Mouse (Mus musculus): Measurements from ENCODE around the gene Cyp27b1. TPM values are rescaled to one million over a fixed set of nuclear protein-coding genes. Genes with fewer than 3 reads are reported as not detected.
A peak's percentile ranks its signal among the peaks of the same experiment; 100 is the strongest.
"Not testable (repeated sequence)": the region's sequence is repeated elsewhere in the genome, so short reads cannot be mapped to it uniquely, and the experiment has no call there.

Cyp27b1 gene
- total RNA-seq, 2 experiments from 2014 or later: 0.27 to 0.30 TPM

DNA sequence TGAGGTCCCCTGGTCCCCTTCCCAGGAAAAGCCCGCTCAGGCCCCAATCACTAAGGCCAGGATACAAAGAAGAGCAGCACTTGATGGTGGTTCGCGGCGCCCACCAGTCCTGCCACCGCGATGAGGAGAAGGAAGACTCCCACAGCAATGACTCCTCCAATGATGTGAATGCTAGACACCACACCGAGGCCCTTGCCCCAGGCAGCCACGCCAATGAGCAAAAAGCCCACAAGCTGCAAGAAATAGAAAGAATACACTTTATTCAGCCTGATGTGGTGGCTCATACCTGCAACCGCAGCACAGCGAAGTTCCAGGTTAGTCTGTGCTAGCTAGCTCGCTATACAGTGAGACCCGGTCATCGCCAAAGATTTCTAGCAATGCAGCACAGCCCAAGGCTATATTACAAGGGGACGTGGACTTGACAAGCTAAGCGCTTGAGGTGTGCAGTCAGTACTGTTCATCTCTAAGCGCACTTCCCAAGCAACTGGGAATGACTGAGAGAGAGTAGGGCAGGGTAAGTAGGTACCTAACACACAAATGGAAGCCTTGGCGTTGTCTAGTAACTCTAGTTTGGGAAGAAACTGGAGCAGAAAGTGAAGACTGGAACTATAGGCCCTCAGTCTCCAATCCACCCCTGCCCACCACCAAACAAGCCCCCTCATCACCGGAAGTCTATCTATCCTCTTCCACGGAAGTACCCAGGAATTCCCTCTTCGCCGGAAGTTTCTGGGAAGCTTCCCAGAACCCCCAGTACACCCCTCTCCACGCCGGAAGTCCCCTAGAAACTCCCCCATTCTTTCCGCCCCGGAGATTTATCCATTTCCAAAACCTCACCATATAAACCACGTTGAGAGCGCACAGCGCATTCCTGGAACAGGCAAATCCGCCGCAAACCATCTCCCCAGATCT lies 21.5 kb downstream of the Cyp27b1 start:
- DNase-seq: no peak

GRCm38 (mm10) chr10:127070190-127071121 lies 22.4 kb downstream of the Cyp27b1 start, which contains the start of gene Tspan31:
Gene Tspan31, minus strand, starts transcription at chr10:127070264.
- peak; percentile 92 for DNase-seq

- DNase-seq: no peak
Measured at GRCm38 (mm10) chr10:127071203-127071602, 23.2 kb downstream of the Cyp27b1 start.

- DNase-seq: not testable (repeated sequence)
Measured at GRCm38 (mm10) chr10:127072270-127072669, 24.2 kb downstream of the Cyp27b1 start.

DNA sequence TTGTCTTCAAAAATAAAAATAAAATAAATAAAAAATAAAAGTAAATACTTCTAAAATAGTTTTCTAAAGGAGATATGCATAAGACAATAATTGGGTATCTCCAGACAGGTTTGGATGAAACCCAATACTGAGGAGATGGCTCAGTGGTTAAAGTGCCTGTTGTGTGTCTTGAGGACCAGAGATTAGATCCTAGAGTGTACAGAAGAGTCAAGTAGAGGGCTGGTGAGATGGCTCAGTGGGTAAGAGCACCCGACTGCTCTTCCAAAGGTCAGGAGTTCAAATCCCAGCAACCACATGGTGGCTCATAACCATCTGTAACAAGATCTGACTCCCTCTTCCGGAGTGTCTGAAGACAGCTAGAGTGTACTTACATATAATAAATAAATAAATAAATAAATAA lies 24.9 kb downstream of the Cyp27b1 start:
- not testable (repeated sequence) for DNase-seq

DNA sequence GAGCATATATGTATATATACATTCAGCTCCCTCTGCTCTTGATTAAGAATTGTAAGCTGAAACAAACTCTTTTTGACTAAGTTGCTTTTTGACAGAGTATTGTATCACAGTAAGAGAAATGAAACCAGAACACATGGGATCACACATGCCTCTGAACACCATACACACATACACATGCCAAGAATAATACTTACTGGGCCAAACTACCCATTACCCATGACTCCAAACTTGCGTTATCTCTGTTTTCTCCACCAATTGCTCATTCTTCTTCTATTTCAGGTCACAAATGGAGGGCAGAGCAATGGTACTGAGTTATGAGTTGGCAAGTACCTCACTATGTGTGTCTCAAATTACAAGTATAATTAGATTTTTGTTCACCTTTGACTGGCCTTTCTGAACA lies 25.9 kb downstream of the Cyp27b1 start:
- DNase-seq: no peak

DNA sequence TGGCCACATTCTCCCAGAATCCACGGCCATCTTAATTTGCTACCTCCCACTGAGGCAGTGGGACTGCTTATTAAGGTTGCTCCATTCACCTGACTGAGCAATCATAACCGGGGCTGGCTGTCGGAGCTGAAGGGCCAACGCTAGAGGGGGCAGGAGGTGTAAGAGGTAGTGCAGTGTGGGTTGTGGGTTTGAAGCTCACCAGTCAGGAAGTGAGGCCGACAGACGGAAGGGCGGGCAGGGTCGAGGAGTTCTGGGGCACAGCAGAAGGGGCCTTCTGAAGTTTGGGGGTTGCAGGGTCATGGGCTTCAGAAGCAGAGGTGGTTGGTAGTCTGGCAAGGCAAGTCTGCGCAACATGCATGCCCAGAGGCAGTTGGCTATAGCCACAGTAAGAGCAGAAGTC lies 27.0 kb downstream of the Cyp27b1 start, which contains the start of gene Agap2:
TSS of gene Agap2 (plus strand) at position 205 of the 400 bp plus-strand sequence.
- DNase-seq: no peak

DNA sequence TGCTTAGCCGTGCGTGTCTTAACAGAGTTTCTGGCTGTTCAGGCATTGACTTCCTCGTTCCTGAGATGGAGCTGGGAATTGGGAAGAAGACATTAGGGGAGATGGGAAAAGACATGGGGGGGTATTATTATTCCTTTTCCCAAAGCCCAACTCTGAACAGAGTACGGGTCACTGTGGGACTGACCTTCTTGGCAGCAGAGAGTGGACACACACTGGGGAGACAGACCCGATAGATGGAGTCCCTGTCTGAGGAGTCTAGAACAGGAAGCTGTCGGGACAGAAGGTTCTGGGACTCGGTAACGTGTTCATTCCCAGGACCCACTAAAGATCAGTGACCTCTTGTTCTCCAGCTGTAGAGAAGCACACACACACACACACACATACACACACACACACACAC lies 27.6 kb downstream of the Cyp27b1 start:
- DNase-seq: no peak

GRCm38 (mm10) chr10:127076082-127076481 lies 28.0 kb downstream of the Cyp27b1 start:
- DNase-seq: no peak

DNA sequence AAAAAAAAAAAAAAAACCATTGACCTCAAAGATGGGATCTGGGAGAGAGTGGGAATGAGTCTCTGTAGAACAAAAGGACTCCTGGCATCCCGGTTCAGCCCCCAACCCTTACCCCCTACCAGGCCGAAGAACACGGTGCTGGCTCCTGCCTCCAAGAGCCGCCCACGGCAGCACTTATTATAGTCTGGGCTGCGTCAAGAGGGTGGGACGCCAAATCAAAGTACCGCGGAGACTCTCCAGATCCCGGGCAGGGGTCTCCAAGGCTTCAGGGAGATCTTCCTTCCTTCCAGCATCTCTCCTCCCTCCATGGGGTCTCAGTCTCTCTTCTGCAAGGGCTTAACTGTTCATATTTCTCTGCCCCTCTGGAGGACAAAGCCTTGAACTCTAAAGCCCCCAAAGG lies 29.5 kb downstream of the Cyp27b1 start:
- no peak for DNase-seq

DNA sequence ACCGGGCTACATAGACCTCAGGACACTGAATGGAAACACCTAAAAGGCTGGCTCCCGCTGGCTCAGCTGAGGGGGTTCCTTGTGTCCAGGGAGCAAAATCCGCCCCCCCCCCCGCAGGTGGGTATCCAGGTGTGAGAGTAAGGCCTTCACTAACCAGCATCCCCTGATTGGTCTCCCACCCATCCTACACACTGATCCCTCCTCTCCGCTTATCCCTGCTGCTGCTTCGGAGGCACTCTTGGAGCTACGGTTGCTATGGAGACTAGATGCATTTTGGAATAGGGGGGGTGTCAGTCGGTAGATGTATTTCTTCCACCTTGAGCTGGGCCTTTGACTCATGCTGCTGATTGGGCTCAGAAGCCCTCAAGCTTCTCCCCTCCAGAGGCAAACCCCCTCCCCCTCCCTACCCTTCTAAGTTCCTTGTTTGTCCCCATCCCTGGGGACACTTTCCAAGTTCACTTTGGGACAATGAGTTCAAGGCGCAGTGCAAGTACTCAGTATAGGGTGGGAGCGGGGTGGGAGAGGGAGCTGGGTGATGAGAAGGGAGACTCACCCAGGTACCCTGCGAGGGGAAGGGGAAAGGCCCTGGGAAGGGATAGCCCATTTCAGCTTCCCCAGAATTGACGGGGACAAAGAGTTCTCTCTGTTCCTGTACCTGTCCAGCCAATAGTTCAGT lies 30.1 kb downstream of the Cyp27b1 start:
- no peak for DNase-seq

DNA sequence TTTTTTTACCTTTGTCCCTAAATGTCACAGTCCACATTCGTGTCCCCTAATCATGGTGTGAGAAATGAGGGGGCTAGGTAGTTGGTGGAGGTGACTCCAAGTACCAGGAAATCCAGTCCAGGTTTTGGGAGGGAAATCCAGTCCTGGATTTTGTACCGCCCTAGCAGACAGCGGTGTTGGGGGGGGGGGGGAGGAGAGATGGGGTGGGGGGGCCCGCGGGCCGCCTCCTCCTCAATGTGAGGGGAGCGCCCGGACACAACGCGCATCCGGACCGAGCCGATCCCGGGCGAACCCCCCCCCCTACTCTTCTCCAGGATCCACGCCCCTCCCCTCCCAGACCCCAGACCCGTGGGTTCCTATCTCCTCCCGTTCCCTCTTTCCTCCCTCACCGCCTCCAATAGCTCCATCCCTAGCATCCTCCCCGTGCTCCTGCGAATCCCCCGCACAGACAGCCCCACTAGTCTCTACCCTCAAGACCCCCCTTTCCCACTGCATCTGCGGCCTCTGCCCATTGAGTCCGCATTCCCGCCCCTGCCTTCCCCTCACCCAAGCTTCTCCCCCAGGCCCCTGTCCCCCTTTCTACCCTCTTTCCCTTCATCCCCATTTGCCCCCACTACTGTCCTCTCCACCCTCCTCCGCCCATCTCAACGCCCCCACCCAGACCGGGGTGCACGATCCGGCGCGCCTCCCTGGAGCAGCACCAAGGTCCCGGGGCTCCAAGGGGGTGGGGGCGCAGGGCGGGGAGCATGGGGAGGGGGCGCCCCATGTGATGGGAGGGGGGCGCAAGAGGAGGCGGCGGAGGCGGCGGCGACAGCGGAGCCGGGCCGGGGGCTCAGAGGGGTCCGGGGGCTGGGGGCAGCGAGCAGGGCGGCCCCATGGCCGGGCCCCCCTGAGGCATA lies 30.9 kb downstream of the Cyp27b1 start:
- DNase-seq: peak; percentile 58

DNA sequence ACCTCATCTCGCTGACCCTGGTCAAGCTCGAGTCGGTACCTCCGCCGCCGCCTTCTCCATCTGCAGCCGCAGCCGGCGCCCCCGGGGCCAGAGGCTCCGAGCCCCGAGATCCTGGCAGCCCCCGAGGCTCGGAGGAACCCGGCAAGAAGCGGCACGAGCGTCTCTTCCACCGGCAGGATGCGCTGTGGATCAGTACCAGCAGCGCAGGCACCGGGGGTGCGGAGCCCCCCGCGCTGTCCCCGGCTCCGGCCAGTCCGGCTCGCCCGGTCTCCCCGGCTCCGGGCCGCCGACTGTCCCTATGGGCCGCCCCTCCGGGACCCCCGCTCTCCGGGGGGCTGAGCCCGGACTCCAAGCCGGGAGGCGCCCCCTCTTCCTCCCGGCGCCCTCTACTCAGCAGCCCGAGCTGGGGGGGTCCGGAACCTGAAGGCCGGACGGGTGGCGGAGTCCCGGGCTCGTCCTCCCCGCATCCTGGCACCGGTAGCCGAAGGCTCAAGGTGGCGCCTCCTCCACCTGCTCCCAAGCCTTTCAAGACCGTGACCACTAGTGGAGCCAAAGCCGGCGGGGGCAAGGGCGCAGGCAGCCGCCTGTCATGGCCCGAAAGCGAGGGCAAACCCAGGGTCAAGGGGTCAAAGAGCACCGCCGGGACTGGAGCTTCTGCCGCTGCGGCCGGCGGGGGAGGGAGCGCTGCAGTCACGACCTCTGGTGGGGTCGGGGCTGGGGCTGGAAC lies 31.8 kb downstream of the Cyp27b1 start:
- no peak for DNase-seq

DNA sequence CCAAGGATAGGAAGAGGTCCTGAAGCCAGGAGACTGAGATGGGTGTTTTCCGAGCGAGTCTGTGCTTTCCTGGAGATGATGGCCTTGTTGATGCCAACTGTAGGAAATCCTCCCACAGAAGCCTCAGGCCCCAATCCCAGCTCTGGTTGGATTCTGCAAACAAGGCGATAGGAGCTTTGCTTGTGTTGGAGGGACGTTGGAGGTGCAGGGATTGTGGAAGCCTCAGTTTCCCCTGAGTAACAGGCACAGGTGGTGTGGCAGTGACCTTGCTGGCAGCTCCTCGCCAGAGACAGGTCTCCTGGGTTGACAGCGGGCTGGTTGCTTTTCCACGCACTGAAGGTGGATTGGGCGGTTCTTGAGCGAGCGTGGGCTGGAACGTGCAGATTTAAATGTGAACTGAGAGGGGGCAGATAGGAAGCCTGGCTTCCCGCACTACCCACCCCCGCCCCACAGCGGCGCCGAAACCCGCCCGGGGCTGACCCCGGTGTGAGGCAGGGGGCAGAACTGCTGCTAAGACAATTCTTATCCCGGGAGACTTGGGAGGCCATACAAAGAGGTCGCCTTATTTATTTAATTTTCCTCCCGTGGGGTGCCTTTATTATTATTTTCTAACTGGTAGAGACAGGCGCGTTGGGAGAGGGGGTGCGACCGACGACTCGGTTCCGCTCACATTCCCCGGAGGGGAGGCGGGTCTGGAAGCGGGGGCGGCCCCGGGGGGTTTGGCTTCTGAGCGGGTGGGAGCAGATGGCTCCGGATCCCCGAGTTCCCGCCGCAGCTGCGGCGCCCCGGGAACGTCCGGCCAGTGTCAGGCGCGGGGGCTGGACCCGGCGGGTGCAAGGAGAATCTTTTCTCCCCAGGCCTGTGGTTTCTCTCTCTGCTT lies 33.1 kb downstream of the Cyp27b1 start:
- DNase-seq: no peak

DNA sequence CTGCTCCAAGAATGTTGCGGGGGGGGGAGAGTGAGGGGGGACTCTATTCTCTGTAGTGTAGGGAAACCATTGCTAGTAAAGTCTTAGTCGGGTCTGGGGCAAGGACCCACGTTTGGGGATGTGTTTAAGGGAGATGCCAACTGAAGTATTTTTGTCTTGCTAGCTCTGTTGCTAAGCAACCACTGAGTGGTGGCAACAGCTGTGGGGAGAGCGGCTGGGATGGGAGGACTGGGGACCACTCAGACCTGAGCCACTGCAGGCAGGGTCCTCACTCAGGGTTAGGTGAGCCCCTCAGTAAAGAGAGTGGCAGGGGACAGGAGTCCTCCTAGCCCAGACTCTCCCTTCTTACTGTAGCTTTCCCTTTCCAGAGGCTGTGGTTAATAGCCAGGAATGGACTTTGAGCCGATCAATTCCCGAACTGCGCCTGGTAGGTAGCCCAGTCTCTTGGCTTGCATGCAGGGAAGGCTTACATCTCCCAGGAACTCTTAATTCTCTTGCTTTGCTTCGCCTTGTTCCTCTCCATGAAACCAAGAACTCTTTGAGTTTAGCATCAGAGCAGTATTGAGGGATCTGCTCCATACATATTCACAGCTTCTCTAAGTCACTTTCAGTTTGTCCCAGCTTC lies 34.1 kb downstream of the Cyp27b1 start:
- DNase-seq: no peak

- no peak for DNase-seq
Measured at GRCm38 (mm10) chr10:127083292-127083914, 35.4 kb downstream of the Cyp27b1 start.

DNA sequence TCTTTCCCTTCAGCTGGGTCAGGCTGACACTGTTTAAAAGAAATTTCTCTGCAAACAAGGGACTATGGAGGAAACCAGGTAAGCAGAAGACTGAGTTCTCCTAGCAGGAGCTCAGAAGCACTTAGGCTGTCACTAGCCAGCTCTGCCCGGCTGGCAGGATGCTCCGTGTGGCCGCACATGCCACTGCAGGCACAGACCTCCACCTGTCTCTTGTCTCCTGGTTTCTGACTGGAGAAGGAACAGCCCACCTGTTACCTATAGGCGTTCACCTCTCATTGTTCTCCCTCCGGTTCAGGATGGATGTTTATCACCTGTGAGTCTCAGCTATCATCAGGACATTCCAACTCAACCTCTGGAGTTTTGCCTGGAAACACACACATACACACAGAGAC lies 35.9 kb downstream of the Cyp27b1 start:
- DNase-seq: no peak

DNA sequence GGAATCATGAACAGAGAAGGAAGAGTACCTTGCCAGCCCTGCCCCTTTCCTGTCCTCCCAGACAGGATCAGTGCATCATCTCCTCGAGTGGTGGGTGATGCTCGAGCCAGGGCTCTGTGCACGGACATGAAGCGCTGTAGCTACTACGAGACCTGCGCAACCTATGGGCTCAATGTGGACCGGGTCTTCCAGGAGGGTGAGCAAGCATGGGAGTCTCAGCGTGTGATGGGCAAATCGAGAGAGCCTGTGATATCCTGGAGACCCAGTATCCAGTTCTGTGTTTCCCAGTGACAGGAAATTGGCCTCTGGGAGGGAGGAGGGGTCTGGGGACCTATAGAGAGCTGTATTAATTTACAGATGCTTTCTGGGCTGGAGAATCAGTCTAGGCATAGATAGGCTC lies 37.0 kb downstream of the Cyp27b1 start:
- no peak for DNase-seq
